Mouse (Mus musculus) heart, adult 18-20 months (tissue): Measurements from ENCODE around the gene Zkscan4. TPM values are rescaled to one million over a fixed set of nuclear protein-coding genes. Genes with fewer than 3 reads are reported as not detected.

ENCODE experiments used
- DNase-seq, 2 experiments: peaks; one replicate each; pipeline ENCODE4 v3.0.0; 2021 to 2022; ENCODE audit warnings: mixed read lengths in 1 of 2
- microRNA-seq, 2 experiments: library from miRNA; unstranded; fragments of <30 nt; microRNA quantifications; one replicate each; pipeline ENCODE4 v1.2.0; 2022
- total RNA-seq, 2 experiments: library from RNA; stranded (reverse); gene quantifications; 2 replicates each; pipeline ENCODE4 v1.2.3; 2021

Zkscan4 gene
- total RNA-seq, 2 experiments from 2014 or later: 0.79 to 1.3 TPM

DNA sequence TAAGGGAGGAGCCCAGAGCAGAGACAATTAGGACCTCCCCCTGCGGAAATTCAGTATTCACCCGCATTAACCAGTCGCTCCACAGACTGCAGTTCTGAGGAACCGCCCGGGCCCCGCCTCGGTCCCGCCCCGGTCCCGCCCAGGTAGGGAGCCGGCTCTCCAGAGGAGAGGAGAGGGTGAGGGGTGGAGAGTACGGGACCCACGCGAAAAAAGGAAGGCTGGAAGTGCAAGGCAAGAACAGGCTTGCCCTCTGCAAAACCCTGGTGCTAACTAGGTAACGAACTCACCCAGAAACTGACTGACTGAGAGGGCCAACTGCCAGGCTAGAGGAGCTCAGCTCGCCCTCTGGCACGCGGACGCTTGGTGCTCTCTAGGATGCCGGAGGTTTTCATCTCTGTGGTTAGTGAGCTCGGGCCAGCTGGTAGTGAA lies 27.5 kb downstream of the Zkscan4 start:
- peak; percentile 87 to 89 for DNase-seq

DNA sequence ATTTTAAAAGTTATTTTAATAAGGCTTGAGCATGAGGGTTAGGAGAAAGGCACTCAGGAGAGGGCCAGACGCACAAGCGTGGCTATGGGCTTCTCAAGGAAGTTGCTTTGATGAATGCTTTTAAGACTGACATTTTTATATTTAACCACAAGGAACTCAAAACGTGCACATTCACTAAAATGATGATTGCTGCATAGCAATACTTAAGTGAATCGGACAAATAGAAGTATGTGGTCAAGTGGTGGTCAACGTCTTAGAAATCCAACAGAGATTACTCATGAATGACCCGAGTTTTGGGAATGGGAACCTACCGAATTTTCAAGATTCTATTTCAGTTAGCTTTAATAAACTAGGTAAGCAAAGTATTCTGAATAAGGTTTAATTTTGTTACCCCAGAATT lies 51.4 kb downstream of the Zkscan4 start:
- DNase-seq: no peak

DNA sequence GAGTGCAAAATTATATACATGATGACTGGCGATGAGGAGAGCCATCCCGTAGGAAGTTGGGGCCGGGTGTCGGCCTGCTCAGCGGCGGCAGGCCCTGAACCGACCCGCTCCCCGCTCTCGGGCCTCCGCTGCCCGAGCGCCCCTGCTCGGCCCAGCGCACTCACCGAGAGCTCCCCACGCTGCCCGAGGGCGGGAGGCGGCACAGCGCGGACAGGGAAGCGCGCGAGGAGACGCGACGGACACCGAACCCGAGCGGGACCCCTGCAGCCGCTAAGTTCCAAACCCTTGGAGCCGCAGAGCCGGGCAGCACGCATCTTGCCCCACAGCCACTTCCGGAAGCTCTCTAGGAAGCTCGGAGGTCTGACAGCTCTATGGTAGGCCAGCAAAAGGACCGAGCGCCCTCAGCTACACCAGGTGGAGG lies 52.1 kb downstream of the Zkscan4 start, which contains the start of gene Zkscan8:
Gene Zkscan8, minus strand, starts transcription at position 340 of the 421 bp plus-strand sequence.
- peak; percentile 93 to 96 for DNase-seq

Small RNA genes lying within 50 kb of the gene (microRNA-seq; reads per million reads assigned to microRNA genes)
- gene Mir1896: 0 reads per million in 2 experiments

Other genes starting within 250 kb of the Zkscan4 start
- gene Gpx5, start 186.2 kb upstream of the Zkscan4 start, total RNA-seq: not detected
- gene Gpx6, start 166.8 kb upstream of the Zkscan4 start, total RNA-seq: not detected
- gene Olfr1367, start 132.0 kb upstream of the Zkscan4 start, total RNA-seq: not detected
- gene Zscan12, start 116.1 kb upstream of the Zkscan4 start, total RNA-seq: 1 to 10 TPM; 5.5 to 5.9 TPM
- gene Zkscan3, start 76.2 kb upstream of the Zkscan4 start, total RNA-seq: 10 to 100 TPM; 28.5 to 31.4 TPM
- gene Pgbd1, start 37.8 kb upstream of the Zkscan4 start, total RNA-seq: under 1 TPM; 0.35 to 0.54 TPM
- gene Zscan26, start 25.2 kb upstream of the Zkscan4 start, total RNA-seq: 10 to 100 TPM; 22.2 to 25.9 TPM
- under 1 TPM; 0.44 to 0.52 TPM for gene Nkapl, start 10.4 kb upstream of the Zkscan4 start, total RNA-seq
- gene Gm10065, start 534 bp downstream of the Zkscan4 start, total RNA-seq: not detected
- 10 to 100 TPM; 25.7 to 26.8 TPM for gene AK157302, start 16.3 kb downstream of the Zkscan4 start, total RNA-seq
- gene Gm11273, start 22.5 kb downstream of the Zkscan4 start, total RNA-seq: 100 to 1,000 TPM; 222 to 251 TPM
- 10 to 100 TPM in 1 of 2 experiments, 1 to 10 TPM in 1; 9.9 to 10.7 TPM for gene Zkscan8, start 52.2 kb downstream of the Zkscan4 start, total RNA-seq
- gene Olfr1366, start 63.9 kb downstream of the Zkscan4 start, total RNA-seq: not detected
- gene Olfr1535, start 81.0 kb downstream of the Zkscan4 start, total RNA-seq: not detected
- gene Olfr1364, start 102.9 kb downstream of the Zkscan4 start, total RNA-seq: not detected
- not detected for gene Olfr1362, start 135.1 kb downstream of the Zkscan4 start, total RNA-seq
- not detected for gene Olfr11, start 163.6 kb downstream of the Zkscan4 start, total RNA-seq
- not detected for gene Olfr1361, start 184.5 kb downstream of the Zkscan4 start, total RNA-seq
- not detected for gene Olfr1360, start 198.5 kb downstream of the Zkscan4 start, total RNA-seq
- not detected for gene Olfr1359, start 219.2 kb downstream of the Zkscan4 start, total RNA-seq
- gene Hist1h2bl, start 237.2 kb downstream of the Zkscan4 start, total RNA-seq: 10 to 100 TPM in 1 of 2 experiments, 1 to 10 TPM in 1; 7.7 to 11.5 TPM
- gene Hist1h2ai, start 237.5 kb downstream of the Zkscan4 start, total RNA-seq: 10 to 100 TPM in 1 of 2 experiments, 1 to 10 TPM in 1; 4.0 to 15.4 TPM
- gene Hist1h3h, start 238.8 kb downstream of the Zkscan4 start, total RNA-seq: 10 to 100 TPM; 11.0 to 14.3 TPM
- 1 to 10 TPM; 2.0 to 3.6 TPM for gene Hist1h2bm, start 243.1 kb downstream of the Zkscan4 start, total RNA-seq